Mouse (Mus musculus) liver, adult 2 months (tissue): ENCODE results near the gene Rrp8. TPM values are rescaled to one million over a fixed set of nuclear protein-coding genes. Genes with fewer than 3 reads are reported as not detected.

Source experiments
- DNase-seq: peaks from one replicate; pipeline ENCODE4 v3.0.0-alpha.2; 2011; ENCODE audit warnings: low read depth, low spot score; ENCODE audit errors: extremely low read depth
- H3K27ac ChIP-seq: fragments of 200-500 bp; replicated peaks from 2 replicates; pipeline ENCODE4 v1.5.1; 2012; ENCODE audit warnings: low read depth, mild to moderate bottlenecking, control low read depth, inconsistent platforms, low read length; ENCODE audit not compliant: insufficient read depth
- H3K27me3 ChIP-seq: fragments of 200-500 bp; 2 replicates; pipeline ENCODE4 v1.6.1; 2012; ENCODE audit warnings: mild to moderate bottlenecking, moderate library complexity, low read length, inconsistent platforms; ENCODE audit not compliant: control insufficient read depth, insufficient read depth
- H3K36me3 ChIP-seq: fragments of 200-500 bp; 2 replicates; pipeline ENCODE4 v1.6.1; 2012; ENCODE audit warnings: low read length, inconsistent platforms; ENCODE audit not compliant: control insufficient read depth, insufficient read depth
- H3K4me1 ChIP-seq: fragments of 200-500 bp; 2 replicates; pipeline ENCODE4 v1.6.1; 2011; ENCODE audit warnings: low read length; ENCODE audit not compliant: control insufficient read depth, insufficient read depth
- H3K4me3 ChIP-seq: fragments of 200-500 bp; 2 replicates; pipeline ENCODE4 v1.5.1; 2011; ENCODE audit warnings: low read depth, mild to moderate bottlenecking, control low read depth, low read length, moderate library complexity; ENCODE audit not compliant: insufficient read depth
- H3K79me2 ChIP-seq: fragments of 200-500 bp; 2 replicates; pipeline ENCODE4 v1.6.1; 2012; ENCODE audit warnings: inconsistent platforms, mild to moderate bottlenecking, low read length, moderate library complexity; ENCODE audit not compliant: control insufficient read depth, insufficient read depth
- H3K9ac ChIP-seq: fragments of 200-500 bp; 2 replicates; pipeline ENCODE4 v1.6.1; 2012; ENCODE audit warnings: low read depth, mild to moderate bottlenecking, control low read depth, inconsistent platforms, low read length
- CTCF ChIP-seq: fragments of 200-500 bp; IDR thresholded peaks from 2 replicates; pipeline ENCODE4 v1.5.1; 2011; ENCODE audit warnings: low read depth, low read length, control low read depth
- POLR2A ChIP-seq: fragments of 200-500 bp; IDR thresholded peaks from 2 replicates; pipeline ENCODE4 v1.6.1; 2011; ENCODE audit warnings: low read length, control low read depth; ENCODE audit not compliant: insufficient read depth; ENCODE audit errors: extremely low read depth
- WGBS: fragments of 180-500 bp; shearing (Covaris S2); methylation state at CpG from one replicate; pipeline ENCODE4 v1.1.7; 2018; 5-methylcytosine and 5-hydroxymethylcytosine counted together
- polyA plus RNA-seq: library from polyadenylated mRNA; depleted of rRNA; stranded (reverse); fragments of >200 nt; gene quantifications from 2 replicates; pipeline ENCODE4 v1.2.3, GENCODE M21; 2012; rRNA removed
- total RNA-seq: library from RNA; depleted of rRNA; stranded (reverse); fragments of >200 nt; gene quantifications from 2 replicates; pipeline ENCODE4 v1.2.3, GENCODE M21; 2014; rRNA removed

The Rrp8 gene
- total RNA-seq = 4.9 and 5.5 TPM in 2 replicates
- polyA plus RNA-seq = 5.5 and 5.9 TPM in 2 replicates

GRCm38 (mm10) chr7:105736911-105737521 lies at the start of gene Rrp8:
Gene Rrp8 (minus strand): TSS chr7:105737385.
- under 1% methylated on average over 30 of the region's 30 CpGs for WGBS
- TF ChIP-seq POLR2A = no peak
- TF ChIP-seq CTCF = no peak
- peaks cover 6% of the 10 kb centered on the region; the same call in 1 of the 2 replicates for H3K4me1 ChIP-seq
- peak within 1 kb of the TSS; percentile 89 for H3K4me3 ChIP-seq
- peaks cover 35% of the 10 kb centered on the region for H3K36me3 ChIP-seq
- peak within 1 kb of the TSS; percentile 86 for H3K27ac ChIP-seq
- peak; percentile 72 for DNase-seq
- H3K79me2 ChIP-seq = peaks cover 5% of the 10 kb centered on the region; the same call in 1 of the 2 replicates
- peak within 1 kb of the TSS; percentile 93 for H3K9ac ChIP-seq
- H3K27me3 ChIP-seq = no peaks in the 10 kb centered on the region

GRCm38 (mm10) chr7:105786506-105787284 lies 49.5 kb upstream of the Rrp8 start:
- no peak for DNase-seq
- peak overlapping the region; percentile 56 for H3K4me3 ChIP-seq
- no peak for TF ChIP-seq CTCF
- no peaks in the 10 kb centered on the region for H3K4me1 ChIP-seq
- no peaks in the 10 kb centered on the region for H3K36me3 ChIP-seq
- no peak overlapping the region for H3K27ac ChIP-seq
- peaks cover 8% of the 10 kb centered on the region for H3K27me3 ChIP-seq
- H3K79me2 ChIP-seq = no peaks in the 10 kb centered on the region
- 18% methylated on average over 20 of the region's 20 CpGs for WGBS
- H3K9ac ChIP-seq = peak overlapping the region; percentile 64

GRCm38 (mm10) chr7:105784556-105784955 lies 47.4 kb upstream of the Rrp8 start:
- Histone ChIP-seq H3K27me3 (peaks cover 8% of the 10 kb centered on the region), H3K79me2 (no peaks in the 10 kb centered on the region), H3K4me3 (no peak overlapping the region), H3K36me3 (no peaks in the 10 kb centered on the region), H3K4me1 (no peaks in the 10 kb centered on the region), H3K27ac (no peak overlapping the region), H3K9ac (no peak overlapping the region)
- 61% methylated on average over 4 of the region's 4 CpGs for WGBS
- DNase-seq = no peak
- no peak for TF ChIP-seq CTCF

GRCm38 (mm10) chr7:105783861-105784260 lies 46.7 kb upstream of the Rrp8 start:
- Histone ChIP-seq H3K27ac (no peak overlapping the region), H3K36me3 (no peaks in the 10 kb centered on the region), H3K4me3 (no peak overlapping the region), H3K27me3 (peaks cover 8% of the 10 kb centered on the region), H3K4me1 (no peaks in the 10 kb centered on the region; the same call in 1 of the 2 replicates), H3K9ac (no peak overlapping the region), H3K79me2 (no peaks in the 10 kb centered on the region)
- TF ChIP-seq POLR2A = no peak
- TF ChIP-seq CTCF = no peak
- 63% methylated on average over 4 of the region's 4 CpGs for WGBS
- no peak for DNase-seq

GRCm38 (mm10) chr7:105778553-105779265 lies 41.5 kb upstream of the Rrp8 start:
- no peak for TF ChIP-seq CTCF
- TF ChIP-seq POLR2A = no peak
- H3K36me3 ChIP-seq = no peaks in the 10 kb centered on the region
- no peaks in the 10 kb centered on the region for H3K79me2 ChIP-seq
- no peak overlapping the region for H3K9ac ChIP-seq
- 44% methylated on average over 4 of the region's 4 CpGs for WGBS
- no peak overlapping the region for H3K4me3 ChIP-seq
- DNase-seq = no peak
- H3K4me1 ChIP-seq = no peaks in the 10 kb centered on the region; the same call in 1 of the 2 replicates
- peak overlapping the region; percentile 52 for H3K27ac ChIP-seq
- H3K27me3 ChIP-seq = no peaks in the 10 kb centered on the region
